Mouse (Mus musculus) cortical plate, adult 2 months (tissue): ENCODE measurements around the gene Enah.

Source experiments
- CTCF ChIP-seq: fragments of 200-500 bp; IDR thresholded peaks from 2 replicates; pipeline ENCODE4 v1.5.1; 2011; ENCODE audit warnings: mild to moderate bottlenecking, control low read depth, low read length; ENCODE audit not compliant: insufficient read depth; ENCODE audit errors: extremely low read depth
- POLR2A ChIP-seq: fragments of 200-500 bp; IDR thresholded peaks from 2 replicates; pipeline ENCODE4 v1.6.1; 2011; ENCODE audit warnings: mild to moderate bottlenecking, low read length, control low read depth; ENCODE audit not compliant: insufficient read depth; ENCODE audit errors: extremely low read depth

DNA sequence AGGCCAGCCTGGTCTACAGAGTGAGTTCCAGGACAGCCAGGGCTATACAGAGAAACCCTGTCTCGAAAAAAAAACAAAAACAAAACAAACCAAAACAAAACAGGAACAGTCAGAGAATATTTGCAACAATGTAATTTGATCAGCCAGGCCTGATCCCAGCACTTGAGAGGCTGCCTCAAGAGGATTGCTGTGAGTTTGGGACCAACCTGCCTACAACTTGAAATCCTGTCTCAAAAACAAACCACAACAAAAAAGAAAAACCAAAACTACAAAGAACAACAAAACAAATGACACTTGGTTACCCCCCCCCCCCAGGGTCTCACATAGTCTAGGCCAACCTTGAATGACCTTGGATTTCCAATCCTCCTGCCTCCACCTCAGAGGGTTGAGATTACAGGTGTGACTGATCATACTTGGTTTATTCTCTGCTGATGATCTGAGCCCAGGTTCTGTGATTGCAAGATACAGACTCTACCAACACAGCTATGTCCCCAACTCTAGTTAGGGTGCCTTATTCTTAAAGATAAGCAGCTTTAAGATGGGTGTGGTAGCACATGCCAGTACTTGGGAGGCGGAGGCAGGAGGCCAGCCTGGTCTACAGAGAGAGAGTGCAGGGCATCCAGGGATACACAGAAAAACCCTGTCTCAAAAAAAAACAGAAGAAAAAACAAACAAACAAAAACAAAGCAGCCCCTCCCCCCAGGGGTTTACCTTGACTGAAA lies 158.4 kb downstream of the Enah start:
- TF ChIP-seq POLR2A (no peak), CTCF (no peak)
